Comparison of ENCODE assay signal across 28 mouse cellular contexts in the genomic region with DNA sequence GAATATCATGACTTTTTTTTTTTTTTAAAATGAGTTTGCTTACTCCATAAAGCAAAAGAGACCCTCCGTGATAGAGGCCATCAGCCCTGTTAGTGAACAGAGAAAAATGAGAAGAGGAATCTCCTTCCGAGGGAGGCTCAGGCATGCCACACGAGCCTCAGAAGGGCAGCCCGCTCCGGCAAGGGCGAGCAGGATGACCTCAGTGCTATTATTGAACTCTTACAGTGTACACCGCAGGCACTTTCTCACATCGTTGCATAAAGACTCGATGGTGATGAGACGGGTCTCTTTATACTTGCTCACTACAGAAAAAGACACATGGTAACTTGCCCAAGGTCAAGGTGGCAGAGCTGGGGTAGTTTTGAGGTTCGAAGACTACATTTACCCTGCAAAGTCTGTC. TPM values are rescaled to one million over a fixed set of nuclear protein-coding genes. Genes with fewer than 3 reads are reported as not detected.
DNase-seq lines count a peak whose midpoint lies in the region; ATAC-seq and TF ChIP-seq lines count a peak whose summit lies in the region.
"Had no signal": no experiment of that assay in that cellular context is flagged by ENCODE, and none has a peak within 500 bp of the region (broad histone marks: within the 10 kb centered on the region; RNA-seq: fewer than 3 reads in every experiment).

No protein-coding gene starts in this region.

- no peaks in the 10 kb centered on the region for H3K36me3 ChIP-seq in heart, embryonic 10.5 days
- H3K36me3 ChIP-seq in heart, postnatal 0 days (replicated peaks; ENCODE audit: control insufficient read depth, insufficient read depth, low read length), result no peaks in the 10 kb centered on the region
- H3K36me3 ChIP-seq: forebrain, embryonic 10.5 days; hindbrain, embryonic 10.5 days; limb, embryonic 13.5 days; liver, embryonic 13.5 days; midbrain, embryonic 13.5 days; neural tube, embryonic 12.5 days; stomach, embryonic 15.5 days had no signal

- peak; percentile 92 for ATAC-seq in heart, postnatal 0 days (ENCODE audit: insufficient read depth, low read depth)
- ATAC-seq: activated CD4-positive, CD25-positive, alpha-beta regulatory T cell, adult 4 months; hindbrain, embryonic 16.5 days; intestine, embryonic 16.5 days; midbrain, embryonic 13.5 days had no signal

- peaks cover 10% of the 10 kb centered on the region for H3K27me3 ChIP-seq in heart, embryonic 10.5 days (ENCODE audit: insufficient read depth, poor library complexity, severe bottlenecking)
- no peaks in the 10 kb centered on the region for H3K27me3 ChIP-seq in heart, postnatal 0 days (ENCODE audit: control insufficient read depth, insufficient read depth, low read length)
- H3K27me3 ChIP-seq: neural tube, embryonic 12.5 days; stomach, embryonic 15.5 days had no signal

- no peak for TF ChIP-seq EP300 in heart, postnatal 0 days (IDR thresholded peaks at IDR 0.05; ENCODE audit: low read depth)

- H3K4me3 ChIP-seq in heart, embryonic 10.5 days, result no peak overlapping the region
- no peak overlapping the region for H3K4me3 ChIP-seq in heart, postnatal 0 days (ENCODE audit: low read depth, low read length)
- H3K4me3 ChIP-seq: forebrain, embryonic 10.5 days; hindbrain, embryonic 10.5 days; layer of hippocampus, adult 2 months; limb, embryonic 13.5 days; liver, embryonic 13.5 days; midbrain, embryonic 13.5 days; neural tube, embryonic 12.5 days; stomach, embryonic 15.5 days had no signal

- 42% methylated on average over 11 of the region's 11 CpGs for WGBS in heart, embryonic 10.5 days
- WGBS in heart, postnatal 0 days, result 26% methylated on average over 11 of the region's 11 CpGs

- peaks cover 18% of the 10 kb centered on the region for H3K4me1 ChIP-seq in heart, embryonic 10.5 days
- 0 out of 2 replicates have a peak, but pooled peaks cover 2% of the 10 kb centered on the region for H3K4me1 ChIP-seq in heart, postnatal 0 days (ENCODE audit: control insufficient read depth, insufficient read depth)
- H3K4me1 ChIP-seq: liver, embryonic 13.5 days; midbrain, embryonic 13.5 days; neural tube, embryonic 12.5 days; stomach, embryonic 15.5 days had no signal

- DNase-seq in heart, embryonic 10.5 days (ENCODE audit: low spot score), result no peak
- DNase-seq in heart, adult 9 months (ENCODE audit: low spot score in 2 of 2), result no peak
- peak; percentile 23 for DNase-seq in ovary, postnatal 36 days (ENCODE audit: low spot score)
- DNase-seq in ovary, postnatal 10 days (ENCODE audit: low spot score), result no peak
- peak; percentile 81 for DNase-seq in heart, postnatal 0 days (ENCODE audit: low spot score)
- DNase-seq in thymus, adult 18-20 months, result no peak
- DNase-seq in testis, postnatal 10 days (ENCODE audit: low spot score), result no peak
- DNase-seq: adrenal gland, postnatal 10 days; cerebellum, adult 18-20 months; cerebellum, postnatal 14 days; kidney, adult 9 months; kidney, postnatal 25 days; liver, embryonic 13.5 days; lung, adult 2 months; lung, postnatal 14 days; thymus, adult 2 months; thymus, postnatal 4 days had no signal

- no peaks in the 10 kb centered on the region for H3K9me3 ChIP-seq in heart, embryonic 10.5 days
- H3K9me3 ChIP-seq in heart, postnatal 0 days (replicated peaks; ENCODE audit: control insufficient read depth, low read length), result no peaks in the 10 kb centered on the region
- H3K9me3 ChIP-seq: forebrain, embryonic 10.5 days; hindbrain, embryonic 10.5 days; limb, embryonic 13.5 days; liver, embryonic 13.5 days; midbrain, embryonic 13.5 days; neural tube, embryonic 12.5 days; stomach, embryonic 15.5 days had no signal

- H3K9ac ChIP-seq in heart, postnatal 0 days (replicated peaks; ENCODE audit: low read depth, low read length), result no peak overlapping the region
- H3K9ac ChIP-seq: limb, embryonic 13.5 days; liver, embryonic 13.5 days; midbrain, embryonic 13.5 days; neural tube, embryonic 12.5 days; stomach, embryonic 15.5 days had no signal

- no peak for TF ChIP-seq CTCF in heart, postnatal 0 days (IDR thresholded peaks at IDR 0.05; ENCODE audit: low read depth)

- H3K27ac ChIP-seq in heart, embryonic 10.5 days, result peak overlapping the region; percentile 80
- H3K27ac ChIP-seq in heart, postnatal 0 days (ENCODE audit: low read depth), result peak overlapping the region; percentile 66
- H3K27ac ChIP-seq: forebrain, embryonic 10.5 days; hindbrain, embryonic 10.5 days; layer of hippocampus, adult 2 months; limb, embryonic 13.5 days; liver, embryonic 13.5 days; midbrain, embryonic 13.5 days; neural tube, embryonic 12.5 days; stomach, embryonic 15.5 days had no signal

- H3K4me2 ChIP-seq in heart, postnatal 0 days (ENCODE audit: low read depth, low read length), result no peak overlapping the region
- H3K4me2 ChIP-seq: limb, embryonic 13.5 days; liver, embryonic 13.5 days; midbrain, embryonic 13.5 days; neural tube, embryonic 12.5 days; stomach, embryonic 15.5 days had no signal

RNA-seq across cellular contexts. Expression of gene Myh3, which starts 26.6 kb away (rescaled TPM):
- polyA plus RNA-seq in heart, embryonic 10.5 days (2016; fragmentation: Nextera tagmentation; extraction: Ambion mirVana), result 0.04 TPM in 2 replicates
- 1.4 TPM in 1 of 2 replicates, not detected in the other for total RNA-seq in heart, postnatal 0 days (2014; rRNA removed; ENCODE audit: low replicate concordance)
- polyA plus RNA-seq in heart, postnatal 0 days (2015; fragmentation: Nextera tagmentation; extraction: Ambion mirVana), result 0.01 TPM in 1 of 2 replicates, not detected in the other
- total RNA-seq: megakaryocyte progenitor cell, adult 5-6 weeks had no signal

RNA-seq across cellular contexts. Expression of gene Sco1, which starts 52.2 kb away (rescaled TPM):
- 21.7 and 26.6 TPM in 2 replicates for polyA plus RNA-seq in heart, embryonic 10.5 days (2016; fragmentation: Nextera tagmentation; extraction: Ambion mirVana)
- 8.2 and 13.1 TPM in 2 replicates for total RNA-seq in heart, postnatal 0 days (2014; rRNA removed; ENCODE audit: low replicate concordance)
- 15.4 and 15.8 TPM in 2 replicates for polyA plus RNA-seq in heart, postnatal 0 days (2015; fragmentation: Nextera tagmentation; extraction: Ambion mirVana)

RNA-seq across cellular contexts. Expression of gene Adprm, which starts 52.3 kb away (rescaled TPM):
- 21.7 and 22.6 TPM in 2 replicates for polyA plus RNA-seq in heart, embryonic 10.5 days (2016; fragmentation: Nextera tagmentation; extraction: Ambion mirVana)
- 4.2 and 11.6 TPM in 2 replicates for total RNA-seq in heart, postnatal 0 days (2014; rRNA removed; ENCODE audit: low replicate concordance)
- polyA plus RNA-seq in heart, postnatal 0 days (2015; fragmentation: Nextera tagmentation; extraction: Ambion mirVana), result 15.9 and 19.2 TPM in 2 replicates

Comparison
In these comparisons a context has a peak if more than half of its experiments do, and no peak if none do; other contexts are left out.
1. DNase-seq: peak in ovary, postnatal 36 days (single experiment) and heart, postnatal 0 days (single experiment); none in heart, embryonic 10.5 days (single experiment), heart, adult 9 months (0 of 2), ovary, postnatal 10 days (single experiment), thymus, adult 18-20 months (0 of 2) and testis, postnatal 10 days (single experiment).